Mouse (Mus musculus) heart, embryonic 14.5 days (tissue): ENCODE measurements around the gene Enkur. TPM values are rescaled to one million over a fixed set of nuclear protein-coding genes. Genes with fewer than 3 reads are reported as not detected.
"Not testable (repeated sequence)": the region's sequence is repeated elsewhere in the genome, so short reads cannot be mapped to it uniquely, and the experiment has no call there.

Source experiments
- ATAC-seq: fragments of 200-750 bp; cut with Nextera tagmentation; 2 replicates; pipeline ENCODE4 v1.8.0; 2017; ENCODE audit warnings: low read depth, moderate TSS enrichment; ENCODE audit not compliant: insufficient number of reproducible peaks, insufficient read depth, low FRiP score
- H3K27ac ChIP-seq, 2 experiments: fragments of 200-500 bp in 1 of 2; fragments of 300-500 bp in 1 of 2; sonication (generic) in 1 of 2; replicated peaks in 1 of 2; 2 replicates each; pipeline ENCODE4 v1.5.1; 2012 to 2014; ENCODE audit warnings: low read depth in 2 of 2, low read length in 2 of 2, control low read depth in 1 of 2, mild to moderate bottlenecking in 1 of 2, mixed read lengths in 1 of 2; ENCODE audit not compliant: control insufficient read depth in 1 of 2, insufficient read depth in 1 of 2
- H3K27me3 ChIP-seq: fragments of 300-500 bp; sonication (generic); 2 replicates; pipeline ENCODE4 v1.6.1; 2014; ENCODE audit warnings: mild to moderate bottlenecking, low read length, control low read depth; ENCODE audit not compliant: control insufficient read depth, insufficient read depth
- H3K36me3 ChIP-seq: fragments of 300-500 bp; sonication (generic); 2 replicates; pipeline ENCODE4 v1.6.1; 2014; ENCODE audit warnings: mild to moderate bottlenecking, control low read depth, low read length, mixed read lengths; ENCODE audit not compliant: control insufficient read depth, insufficient read depth
- H3K4me1 ChIP-seq, 2 experiments: fragments of 200-500 bp in 1 of 2; fragments of 300-500 bp in 1 of 2; sonication (generic) in 1 of 2; 2 replicates each; pipeline ENCODE4 v1.6.1; 2012 to 2014; ENCODE audit warnings: low read length in 2 of 2, control low read depth in 1 of 2, mixed read lengths in 1 of 2; ENCODE audit not compliant: control insufficient read depth in 2 of 2, insufficient read depth in 2 of 2
- H3K4me2 ChIP-seq: fragments of 300-500 bp; sonication (generic); 2 replicates; pipeline ENCODE4 v1.6.1; 2014; ENCODE audit warnings: mild to moderate bottlenecking, low read length
- H3K4me3 ChIP-seq, 2 experiments: fragments of 200-500 bp in 1 of 2; fragments of 300-500 bp in 1 of 2; sonication (generic) in 1 of 2; 2 replicates each; pipeline ENCODE4 v1.5.1; 2012 to 2014; ENCODE audit warnings: low read length in 2 of 2, mild to moderate bottlenecking in 2 of 2, control low read depth in 1 of 2, low read depth in 1 of 2, moderate library complexity in 1 of 2; ENCODE audit not compliant: control insufficient read depth in 1 of 2, insufficient read depth in 1 of 2
- H3K9ac ChIP-seq: fragments of 300-500 bp; sonication (generic); 2 replicates; pipeline ENCODE4 v1.6.1; 2014; ENCODE audit warnings: mild to moderate bottlenecking, low read length
- H3K9me3 ChIP-seq: fragments of 300-500 bp; sonication (generic); 2 replicates; pipeline ENCODE4 v1.6.1; 2016; ENCODE audit warnings: low read length, control low read depth; ENCODE audit not compliant: control insufficient read depth
- WGBS: fragments of 180-500 bp; shearing (Covaris S2); extraction: QIAGEN DNeasy Blood & Tissue Kit; methylation state at CpG from one replicate; pipeline ENCODE4 v1.1.7; 2014; 5-methylcytosine and 5-hydroxymethylcytosine counted together
- polyA plus RNA-seq: library from polyadenylated mRNA; unstranded; fragments of >200 nt; fragmentation: Nextera tagmentation; extraction: Ambion mirVana; gene quantifications from 2 replicates; pipeline ENCODE4 v1.2.1, GENCODE M21; 2014

Enkur gene
- polyA plus RNA-seq: 2.1 and 2.3 TPM in 2 replicates

DNA sequence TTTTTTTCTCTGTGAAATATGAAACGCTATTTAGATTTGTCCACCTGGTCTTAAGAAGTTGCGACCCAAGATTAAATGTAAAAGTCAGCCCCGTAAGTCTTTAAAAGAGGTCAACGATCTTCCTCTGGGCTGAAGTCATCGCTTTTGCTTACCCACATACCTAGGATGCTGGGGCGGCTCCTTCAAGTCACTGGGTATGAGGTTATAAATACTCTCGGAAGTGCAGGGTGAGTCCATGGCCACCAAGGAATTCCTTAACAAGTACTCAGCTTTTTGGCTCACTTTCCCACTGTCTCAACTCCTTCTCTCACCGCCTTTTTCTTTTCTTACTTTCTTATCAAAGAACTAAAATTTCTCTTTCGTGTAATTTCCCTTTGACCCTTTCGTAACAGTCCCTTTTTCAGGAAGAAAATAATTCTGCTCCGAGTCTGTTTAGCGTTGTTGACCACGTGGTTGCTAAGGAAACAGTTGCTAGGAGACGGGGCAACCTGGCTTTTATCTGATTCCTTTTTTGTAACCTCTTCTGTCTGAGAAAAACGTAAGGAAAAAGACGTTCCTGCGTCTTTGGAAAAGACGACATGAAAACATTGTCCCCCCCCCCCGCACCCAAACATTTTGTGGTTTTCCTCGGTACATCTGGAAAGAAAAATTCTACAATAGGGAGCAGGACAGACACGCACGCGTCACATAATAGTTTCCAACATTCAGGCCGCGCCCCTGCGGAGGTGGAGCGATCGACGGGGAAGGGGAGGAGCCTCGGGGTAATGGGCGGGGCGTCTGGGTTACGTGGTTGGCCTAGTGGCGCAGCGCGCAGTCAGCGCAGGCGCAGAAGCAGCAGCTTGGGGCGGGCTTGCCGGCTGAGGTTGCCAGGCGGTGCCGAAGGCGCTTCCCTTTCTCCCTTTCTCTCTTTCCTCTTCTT is at the start of gene Enkur, which contains the start of gene Thnsl1:
Gene Enkur, minus strand, starts transcription at position 454 of the 919 bp plus-strand sequence.
Gene Thnsl1, plus strand, starts transcription at position 813 of the 919 bp plus-strand sequence.
- Histone ChIP-seq H3K4me3 (peak within 1 kb of the TSS; percentile 60 to 95), H3K9ac (peak within 1 kb of the TSS; percentile 74), H3K27ac (peak within 1 kb of the TSS; percentile 46 to 71), H3K27me3 (no peaks in the 10 kb centered on the region), H3K4me1 (peaks cover 4 to 12% of the 10 kb centered on the region in 2 experiments), H3K36me3 (no peaks in the 10 kb centered on the region), H3K4me2 (peak within 1 kb of the TSS; percentile 72), H3K9me3 (no peaks in the 10 kb centered on the region)
- 3% methylated on average over 43 of the region's 43 CpGs for WGBS
- peak; percentile 98 for ATAC-seq

DNA sequence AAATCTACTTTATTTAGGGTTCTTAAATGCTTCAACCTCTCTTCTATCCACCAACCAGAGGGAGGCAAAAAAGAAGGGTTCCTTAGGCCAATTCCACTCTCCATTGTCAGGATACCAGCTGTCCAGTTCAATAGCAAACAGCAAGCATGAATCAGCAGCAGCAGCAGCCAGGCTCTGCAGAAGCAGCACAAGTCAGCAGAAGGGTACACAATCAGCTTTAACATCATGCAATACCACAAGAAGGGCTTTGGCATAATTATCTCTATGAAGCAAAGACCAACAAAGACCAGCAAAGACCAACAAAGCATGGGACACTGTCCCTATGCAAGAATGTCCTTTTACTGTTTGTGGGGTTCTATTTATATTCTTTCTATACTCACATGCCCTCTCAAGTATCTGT is 49.1 kb upstream of the Enkur start:
- H3K36me3 ChIP-seq: no peaks in the 10 kb centered on the region
- H3K27ac ChIP-seq: no peak overlapping the region; a peak in 1 of 4 replicates
- no peaks in the 10 kb centered on the region for H3K27me3 ChIP-seq
- no peak overlapping the region for H3K4me3 ChIP-seq
- no peak overlapping the region for H3K4me2 ChIP-seq
- no peak for ATAC-seq
- peaks cover under 1 to 2% of the 10 kb centered on the region in 2 experiments; a peak in 1 of 4 replicates for H3K4me1 ChIP-seq
- no peak overlapping the region for H3K9ac ChIP-seq
- H3K9me3 ChIP-seq: no peaks in the 10 kb centered on the region

DNA sequence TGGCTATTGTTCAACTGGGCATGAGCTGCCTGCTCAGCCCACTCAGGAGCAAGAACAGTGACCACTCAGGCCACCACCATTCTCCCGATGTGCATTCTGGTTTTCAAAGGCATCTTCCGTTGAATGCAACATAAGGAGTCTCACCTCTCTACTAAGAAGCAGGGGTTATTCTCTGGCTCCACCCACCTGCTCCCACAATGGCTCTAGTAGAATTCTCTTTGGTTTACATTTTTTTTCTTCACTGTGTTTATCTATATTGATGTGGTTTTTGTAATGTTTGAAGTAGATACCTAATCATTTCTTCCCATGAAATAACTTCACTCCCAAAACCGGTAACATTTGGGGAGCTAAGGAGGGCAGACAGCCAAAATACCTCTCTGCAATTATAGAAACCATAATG is 48.5 kb upstream of the Enkur start:
- Histone ChIP-seq H3K27me3 (no peaks in the 10 kb centered on the region), H3K9me3 (no peaks in the 10 kb centered on the region), H3K4me2 (no peak overlapping the region), H3K36me3 (no peaks in the 10 kb centered on the region), H3K9ac (no peak overlapping the region), H3K4me1 (no peaks in the 10 kb centered on the region), H3K27ac (no peak overlapping the region), H3K4me3 (no peak overlapping the region)
- 75% methylated on average over 3 of the region's 3 CpGs for WGBS
- no peak for ATAC-seq

DNA sequence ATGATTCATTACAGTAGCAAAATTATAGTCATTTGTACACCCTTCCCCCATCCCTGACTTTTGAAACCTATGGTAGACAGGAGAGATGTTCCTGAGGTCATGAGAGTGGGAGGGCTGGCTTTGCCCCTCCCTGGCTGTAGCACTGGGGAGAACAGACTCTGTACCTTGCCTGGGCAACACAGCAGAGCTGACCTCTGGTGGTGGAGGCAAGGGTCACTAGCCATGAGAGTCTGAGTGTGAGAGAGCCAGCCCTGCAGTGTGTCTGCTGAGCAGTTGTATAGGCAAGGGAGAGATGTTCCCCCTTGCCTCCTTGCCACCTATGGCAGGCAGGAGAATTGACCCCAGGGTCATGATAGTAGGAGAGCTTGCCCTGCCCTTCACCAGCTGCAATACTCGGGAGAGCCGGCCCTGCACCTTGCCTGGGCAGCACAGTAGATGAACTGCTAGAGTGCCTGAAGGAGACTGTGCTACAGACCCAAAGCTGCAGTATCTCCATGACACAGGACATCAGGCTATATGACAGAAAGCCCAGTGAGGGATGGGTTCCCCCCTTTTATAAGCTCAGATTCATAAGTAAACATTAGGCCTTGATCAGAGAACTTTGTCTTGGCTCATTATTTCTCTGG is 40.4 kb upstream of the Enkur start:
- H3K9me3 ChIP-seq: no peaks in the 10 kb centered on the region
- no peak overlapping the region for H3K4me2 ChIP-seq
- H3K36me3 ChIP-seq: no peaks in the 10 kb centered on the region
- no peak overlapping the region for H3K4me3 ChIP-seq
- H3K27me3 ChIP-seq: no peaks in the 10 kb centered on the region
- 0 out of 2 replicates have a peak overlapping the region, but pooled peaks have one; percentile 27 for H3K9ac ChIP-seq
- ATAC-seq: peak; percentile 64; the same call in 1 of the 2 replicates
- H3K4me1 ChIP-seq: peaks cover 4 to 17% of the 10 kb centered on the region in 2 experiments
- WGBS: 54% methylated on average over 2 of the region's 2 CpGs
- peak overlapping the region; percentile 2 to 62; a peak in 3 of 4 replicates for H3K27ac ChIP-seq

DNA sequence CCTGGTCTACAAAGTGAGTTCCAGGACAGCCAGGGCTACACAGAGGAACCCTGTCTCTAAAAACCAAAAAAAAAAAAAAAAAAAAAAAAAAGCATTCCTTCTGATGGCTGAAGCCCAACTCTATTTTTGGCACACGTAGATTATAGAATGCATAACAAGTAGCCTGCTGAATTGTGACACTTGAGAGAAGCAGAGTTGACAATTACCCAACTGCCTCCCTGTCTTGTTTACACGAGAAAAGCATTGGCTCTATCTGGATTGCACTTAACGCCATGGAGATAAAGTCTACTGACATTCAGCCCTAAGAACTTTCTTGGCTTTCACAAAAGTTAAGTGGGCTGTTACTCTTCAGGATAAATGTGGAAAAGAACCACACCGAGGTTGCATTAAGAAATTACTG is 39.8 kb upstream of the Enkur start:
- Histone ChIP-seq H3K36me3 (no peaks in the 10 kb centered on the region), H3K27me3 (no peaks in the 10 kb centered on the region), H3K4me3 (no peak overlapping the region), H3K27ac (peak overlapping the region in 1 of 2 experiments; percentile 62; a peak in 2 of 4 replicates), H3K9ac (no peak overlapping the region), H3K4me1 (peaks cover 4 to 20% of the 10 kb centered on the region in 2 experiments), H3K4me2 (no peak overlapping the region), H3K9me3 (no peaks in the 10 kb centered on the region)
- no peak for ATAC-seq
- WGBS: 16% methylated on average over 4 of the region's 4 CpGs

DNA sequence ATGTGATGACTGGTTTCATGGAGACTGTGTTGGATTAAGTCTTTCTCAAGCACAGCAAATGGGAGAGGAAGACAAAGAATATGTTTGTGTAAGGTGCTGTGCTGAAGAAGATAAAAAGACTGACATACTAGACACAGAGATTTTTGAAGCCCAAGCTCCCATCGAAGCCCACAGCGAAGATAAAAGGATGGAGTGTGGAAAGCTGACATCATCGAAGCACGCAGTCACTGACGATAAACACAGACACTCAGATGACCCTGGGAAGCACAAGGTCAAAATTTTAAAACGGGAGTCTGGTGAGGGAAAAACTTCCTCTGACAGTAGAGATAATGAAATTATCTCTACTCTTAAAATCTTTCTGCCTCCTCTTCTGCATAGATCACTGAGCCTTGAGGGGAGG is 38.9 kb upstream of the Enkur start:
- not testable (repeated sequence) for H3K9me3 ChIP-seq, H3K4me2 ChIP-seq, H3K9ac ChIP-seq, H3K27me3 ChIP-seq, H3K36me3 ChIP-seq, H3K4me3 ChIP-seq
- peak; percentile 54; the same call in 1 of the 2 replicates for ATAC-seq
- 2% methylated on average over 3 of the region's 6 CpGs for WGBS
- H3K27ac ChIP-seq: 0 out of 4 replicates have a peak overlapping the region, but pooled peaks of 1 of the 2 experiments have one; percentile 2
- H3K4me1 ChIP-seq: peaks cover 4 to 21% of the 10 kb centered on the region in 2 experiments

DNA sequence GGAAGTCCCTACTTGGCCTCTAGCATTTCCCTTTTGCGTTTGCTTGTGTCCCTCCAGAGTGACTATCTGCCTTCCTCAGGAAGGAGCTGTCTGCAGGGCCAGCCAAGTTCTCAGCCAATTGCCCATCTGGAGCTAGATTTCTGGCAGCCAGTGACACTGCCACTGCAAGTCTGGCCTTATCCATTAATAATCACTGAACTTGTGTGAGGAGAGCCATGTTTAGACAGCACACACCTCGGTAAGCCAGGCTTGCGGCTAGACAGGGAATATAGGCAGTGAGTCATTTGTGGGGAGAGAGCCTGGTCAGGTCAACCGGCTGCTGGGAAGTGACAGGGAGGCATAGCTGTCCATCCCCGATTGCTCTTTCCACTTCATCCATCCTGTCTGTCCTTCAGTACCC is 31.7 kb upstream of the Enkur start:
- H3K4me3 ChIP-seq: no peak overlapping the region
- no peaks in the 10 kb centered on the region for H3K36me3 ChIP-seq
- H3K9ac ChIP-seq: no peak overlapping the region
- H3K9me3 ChIP-seq: no peaks in the 10 kb centered on the region
- H3K27me3 ChIP-seq: 0 out of 2 replicates have a peak, but pooled peaks cover 10% of the 10 kb centered on the region
- ATAC-seq: no peak
- 27% methylated on average over 5 of the region's 5 CpGs for WGBS
- no peak overlapping the region for H3K4me2 ChIP-seq
- H3K27ac ChIP-seq: peak overlapping the region in 1 of 2 experiments; percentile 4; a peak in 1 of 4 replicates
- H3K4me1 ChIP-seq: peaks cover 9 to 10% of the 10 kb centered on the region in 2 experiments
